In genomic region chr13:98662173-98662675, GRCm38 (mm10) we compare ENCODE assay signal across 20 mouse cellular contexts. TPM values are rescaled to one million over a fixed set of nuclear protein-coding genes. Genes with fewer than 3 reads are reported as not detected.
"Had no signal": no experiment of that assay in that cellular context is flagged by ENCODE, and none has a peak within 500 bp of the region (broad histone marks: within the 10 kb centered on the region; RNA-seq: fewer than 3 reads in every experiment).

No protein-coding gene starts in this region.

- H3K27me3 ChIP-seq: limb, embryonic 15.5 days; liver, embryonic 13.5 days; neural tube, embryonic 15.5 days had no signal

- H3K9me3 ChIP-seq: limb, embryonic 15.5 days; liver, embryonic 13.5 days; neural tube, embryonic 15.5 days had no signal

- H3K4me2 ChIP-seq: limb, embryonic 15.5 days; liver, embryonic 13.5 days; neural tube, embryonic 15.5 days had no signal

- H3K36me3 ChIP-seq: limb, embryonic 15.5 days; liver, embryonic 13.5 days; midbrain, embryonic 10.5 days; neural tube, embryonic 15.5 days had no signal

- ATAC-seq: liver, postnatal 0 days; lung, postnatal 0 days had no signal

- H3K4me3 ChIP-seq: limb, embryonic 15.5 days; liver, embryonic 13.5 days; midbrain, embryonic 10.5 days; myocyte; neural tube, embryonic 15.5 days had no signal

- H3K4me1 ChIP-seq: limb, embryonic 15.5 days; liver, embryonic 13.5 days; midbrain, embryonic 10.5 days; neural tube, embryonic 15.5 days had no signal

- H3K9ac ChIP-seq: limb, embryonic 15.5 days; liver, embryonic 13.5 days; liver, postnatal 0 days; neural tube, embryonic 15.5 days had no signal

- DNase-seq: kidney, postnatal 14 days; layer of hippocampus, postnatal 36 days; liver, embryonic 13.5 days; liver, postnatal 0 days; lung, postnatal 36 days; midbrain, embryonic 14.5 days; right cerebral cortex, adult 18-20 months; right cerebral cortex, postnatal 25 days; thymus, adult 2 months; thymus, postnatal 25 days had no signal

- H3K27ac ChIP-seq: limb, embryonic 15.5 days; liver, embryonic 13.5 days; midbrain, embryonic 10.5 days; neural tube, embryonic 15.5 days had no signal

RNA-seq across cellular contexts. Expression of gene Tmem174, which starts 25.0 kb away (rescaled TPM):
- total RNA-seq: megakaryocyte progenitor cell, adult 5-6 weeks had no signal
- polyA plus RNA-seq: limb, embryonic 11.5 days; limb, embryonic 15.5 days; liver, embryonic 13.5 days; liver, postnatal 0 days; midbrain, embryonic 14.5 days; myocyte; neural tube, embryonic 11.5 days; neural tube, embryonic 15.5 days; urinary bladder, adult 2 months had no signal

RNA-seq across cellular contexts. Expression of gene Tmem171, which starts 32.4 kb away (rescaled TPM):
- total RNA-seq: left cerebral cortex, postnatal 25 days had no signal
- polyA plus RNA-seq: limb, embryonic 11.5 days; liver, embryonic 13.5 days; midbrain, embryonic 10.5 days; midbrain, embryonic 14.5 days; neural tube, embryonic 11.5 days; neural tube, embryonic 15.5 days had no signal
